Mouse (Mus musculus) hindbrain, embryonic 16.5 days (tissue): ENCODE measurements around the gene Tmc6. TPM values are rescaled to one million over a fixed set of nuclear protein-coding genes. Genes with fewer than 3 reads are reported as not detected.
"Not testable (repeated sequence)": the region's sequence is repeated elsewhere in the genome, so short reads cannot be mapped to it uniquely, and the experiment has no call there.

Experiments used
- ATAC-seq: fragments of 200-750 bp; cut with Nextera tagmentation; 2 replicates; pipeline ENCODE4 v1.8.0; 2017; ENCODE audit warnings: moderate TSS enrichment, moderate library complexity
- H3K27ac ChIP-seq: fragments of 300-500 bp; sonication (generic); 2 replicates; pipeline ENCODE4 v1.5.1; 2014; ENCODE audit warnings: low read depth, mild to moderate bottlenecking, control low read depth, low read length, moderate library complexity
- H3K27me3 ChIP-seq: fragments of 300-500 bp; sonication (generic); replicated peaks from 2 replicates; pipeline ENCODE4 v1.6.1; 2014; ENCODE audit warnings: low read length; ENCODE audit not compliant: control insufficient read depth, insufficient read depth
- H3K36me3 ChIP-seq: fragments of 300-500 bp; sonication (generic); 2 replicates; pipeline ENCODE4 v1.6.1; 2014; ENCODE audit warnings: mild to moderate bottlenecking, low read length, moderate library complexity, mixed read lengths; ENCODE audit not compliant: control insufficient read depth, insufficient read depth
- H3K4me1 ChIP-seq: fragments of 300-500 bp; sonication (generic); 2 replicates; pipeline ENCODE4 v1.6.1; 2014; ENCODE audit warnings: low read depth, low read length; ENCODE audit not compliant: control insufficient read depth, insufficient read depth
- H3K4me2 ChIP-seq: fragments of 300-500 bp; sonication (generic); 2 replicates; pipeline ENCODE4 v1.6.1; 2014; ENCODE audit warnings: mild to moderate bottlenecking, low read length, control low read depth, moderate library complexity
- H3K4me3 ChIP-seq: fragments of 300-500 bp; sonication (generic); 2 replicates; pipeline ENCODE4 v1.5.1; 2014; ENCODE audit warnings: mild to moderate bottlenecking, low read length, control low read depth, moderate library complexity
- H3K9ac ChIP-seq: fragments of 300-500 bp; sonication (generic); 2 replicates; pipeline ENCODE4 v1.6.1; 2014; ENCODE audit warnings: low read depth, mild to moderate bottlenecking, control low read depth, low read length, moderate library complexity
- H3K9me3 ChIP-seq: fragments of 300-500 bp; sonication (generic); 2 replicates; pipeline ENCODE4 v1.6.1; 2014; ENCODE audit warnings: mild to moderate bottlenecking, low read length, moderate library complexity; ENCODE audit not compliant: control insufficient read depth
- WGBS: fragments of 180-500 bp; shearing (Covaris S2); extraction: QIAGEN DNeasy Blood & Tissue Kit; methylation state at CpG from one replicate; pipeline ENCODE4 v1.1.7; 2014; 5-methylcytosine and 5-hydroxymethylcytosine counted together
- polyA plus RNA-seq: library from polyadenylated mRNA; unstranded; fragments of >200 nt; fragmentation: Nextera tagmentation; extraction: Ambion mirVana; gene quantifications from 2 replicates; pipeline ENCODE4 v1.2.1, GENCODE M21; 2015

Tmc6 gene
- polyA plus RNA-seq, 1 experiment from 2014 or later = 6.4 TPM

GRCm38 (mm10) chr11:117815850-117816249 lies 33.9 kb upstream of the Tmc6 start:
- H3K4me2 ChIP-seq, H3K9me3 ChIP-seq, H3K36me3 ChIP-seq, H3K4me3 ChIP-seq, H3K4me1 ChIP-seq, ATAC-seq, H3K27me3 ChIP-seq, H3K27ac ChIP-seq, H3K9ac ChIP-seq: not testable (repeated sequence)
- 86% methylated on average over 9 of the region's 9 CpGs for WGBS

- Histone ChIP-seq H3K4me3 (no peak overlapping the region), H3K27me3 (peaks cover 5% of the 10 kb centered on the region), H3K27ac (no peak overlapping the region), H3K9ac (no peak overlapping the region), H3K4me2 (no peak overlapping the region), H3K36me3 (no peaks in the 10 kb centered on the region), H3K4me1 (peaks cover 10% of the 10 kb centered on the region), H3K9me3 (no peaks in the 10 kb centered on the region)
- ATAC-seq = no peak
- 98% methylated on average over 6 of the region's 6 CpGs for WGBS
These were observed 32.8 kb upstream of the Tmc6 start for GRCm38 (mm10) chr11:117814704-117815366.

GRCm38 (mm10) chr11:117813867-117814266 lies 31.9 kb upstream of the Tmc6 start:
- Histone ChIP-seq H3K9me3 (no peaks in the 10 kb centered on the region), H3K27me3 (peaks cover 13% of the 10 kb centered on the region), H3K4me1 (peaks cover 12% of the 10 kb centered on the region), H3K9ac (no peak overlapping the region), H3K4me3 (no peak overlapping the region), H3K36me3 (no peaks in the 10 kb centered on the region), H3K27ac (no peak overlapping the region), H3K4me2 (no peak overlapping the region)
- ATAC-seq = no peak
- 73% methylated on average over 5 of the region's 5 CpGs for WGBS

GRCm38 (mm10) chr11:117810401-117811046 lies 28.5 kb upstream of the Tmc6 start:
- H3K4me2 ChIP-seq = peak overlapping the region; percentile 99
- H3K4me3 ChIP-seq = peak overlapping the region; percentile 69
- H3K27me3 ChIP-seq = peaks cover 16% of the 10 kb centered on the region
- H3K9me3 ChIP-seq = no peaks in the 10 kb centered on the region
- H3K27ac ChIP-seq = no peak overlapping the region
- peak overlapping the region; percentile 77 for H3K9ac ChIP-seq
- under 1% methylated on average over 21 of the region's 21 CpGs for WGBS
- H3K36me3 ChIP-seq = no peaks in the 10 kb centered on the region
- ATAC-seq = peak; percentile 88
- peaks cover 12% of the 10 kb centered on the region for H3K4me1 ChIP-seq

GRCm38 (mm10) chr11:117809407-117810311 lies 27.7 kb upstream of the Tmc6 start, which contains the start of the genes Gm20708 and Syngr2:
Gene Gm20708 (plus strand): TSS chr11:117809668.
Gene Syngr2 (plus strand): TSS chr11:117809668.
- peak within 1 kb of the TSS; percentile 29; the same call in 1 of the 2 replicates for H3K27ac ChIP-seq
- peak within 1 kb of the TSS; percentile 99 for H3K4me2 ChIP-seq
- H3K27me3 ChIP-seq = peaks cover 16% of the 10 kb centered on the region
- peak within 1 kb of the TSS; percentile 77 for H3K9ac ChIP-seq
- H3K4me3 ChIP-seq = peak within 1 kb of the TSS; percentile 69
- WGBS = under 1% methylated on average over 53 of the region's 75 CpGs
- ATAC-seq = peak; percentile 71; the same call in 1 of the 2 replicates
- H3K4me1 ChIP-seq = peaks cover 12% of the 10 kb centered on the region
- H3K9me3 ChIP-seq = no peaks in the 10 kb centered on the region
- H3K36me3 ChIP-seq = no peaks in the 10 kb centered on the region

- Histone ChIP-seq H3K27ac (no peak overlapping the region), H3K27me3 (peaks cover 16% of the 10 kb centered on the region), H3K4me2 (no peak overlapping the region), H3K9ac (no peak overlapping the region), H3K36me3 (no peaks in the 10 kb centered on the region), H3K9me3 (no peaks in the 10 kb centered on the region), H3K4me3 (no peak overlapping the region), H3K4me1 (peaks cover 12% of the 10 kb centered on the region)
- 89% methylated on average over 6 of the region's 6 CpGs for WGBS
- no peak for ATAC-seq
These were observed 24.8 kb upstream of the Tmc6 start for GRCm38 (mm10) chr11:117806781-117807180.

- Histone ChIP-seq H3K27me3 (no peaks in the 10 kb centered on the region), H3K9ac (no peak overlapping the region), H3K36me3 (no peaks in the 10 kb centered on the region), H3K4me1 (no peaks in the 10 kb centered on the region), H3K4me3 (no peak overlapping the region), H3K4me2 (no peak overlapping the region), H3K27ac (no peak overlapping the region), H3K9me3 (no peaks in the 10 kb centered on the region)
- no peak for ATAC-seq
- 90% methylated on average over 3 of the region's 3 CpGs for WGBS
These were observed 21.2 kb upstream of the Tmc6 start for GRCm38 (mm10) chr11:117803166-117803688.

GRCm38 (mm10) chr11:117801650-117802049 lies 19.7 kb upstream of the Tmc6 start:
- Histone ChIP-seq H3K27ac (no peak overlapping the region), H3K9ac (no peak overlapping the region), H3K4me3 (no peak overlapping the region), H3K9me3 (no peaks in the 10 kb centered on the region), H3K36me3 (no peaks in the 10 kb centered on the region), H3K4me1 (no peaks in the 10 kb centered on the region), H3K4me2 (no peak overlapping the region), H3K27me3 (no peaks in the 10 kb centered on the region)
- no peak for ATAC-seq
- WGBS = 79% methylated on average over 7 of the region's 7 CpGs
